Mouse (Mus musculus) right cerebral cortex, postnatal 14 days (tissue): ENCODE measurements at regions not wholly inside any gene's neighbourhood (a gene's known extent, or its start where the extent isn't known, plus 50 kb on each side); places are given as distances from the start of the nearest gene placed in this dataset.
A peak's percentile ranks its signal among the peaks of the same experiment; 100 is the strongest.

Experiments
- DNase-seq: peaks from one replicate; pipeline ENCODE4 v3.0.0; 2022

- DNase-seq, result no peak
These were observed 83.7 kb upstream of the Runx3 start for GRCm38 (mm10) chr4:135036764-135037163.

DNA sequence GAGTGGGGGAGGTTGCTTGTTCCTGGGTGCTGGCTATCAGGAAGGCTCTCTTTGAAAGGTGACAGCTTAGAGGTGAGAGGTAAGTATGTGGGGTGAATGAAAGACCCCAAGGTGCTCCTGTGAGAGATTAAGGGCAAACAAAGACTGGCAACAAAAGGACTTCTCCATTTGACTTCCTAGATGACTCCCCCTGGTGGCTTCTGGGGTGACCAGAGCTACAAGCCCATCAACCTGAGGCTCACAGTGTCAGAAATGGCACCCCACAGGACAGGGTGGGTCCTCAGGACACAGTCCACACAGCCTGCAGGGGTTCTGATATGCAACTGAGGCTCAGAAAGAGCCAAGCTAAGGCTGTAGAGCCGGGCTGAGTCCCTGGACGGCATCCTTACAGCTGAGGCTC is 81.2 kb upstream of the Runx3 start:
- DNase-seq, result no peak

DNA sequence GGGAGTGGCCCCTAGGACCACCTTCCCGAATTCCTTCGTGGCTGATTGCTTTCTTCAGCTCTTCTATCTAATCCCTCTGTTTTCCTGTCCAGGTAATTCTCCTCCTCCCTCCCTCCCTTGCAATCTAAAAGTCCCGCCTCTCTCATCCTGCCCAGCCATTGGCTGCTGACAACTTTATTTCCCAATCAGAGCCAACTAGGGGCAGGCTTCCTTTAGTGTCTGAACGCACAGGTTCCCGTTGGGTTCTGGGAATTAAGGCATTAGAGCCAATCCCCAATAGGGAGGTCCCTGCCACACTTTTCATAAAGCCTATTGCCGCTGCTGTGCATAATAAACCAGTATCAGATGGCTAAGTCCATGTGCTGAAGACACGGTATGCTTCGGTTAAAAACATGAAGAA is 78.5 kb upstream of the Runx3 start:
- DNase-seq, result no peak

GRCm38 (mm10) chr4:135042501-135042900 is 78.0 kb upstream of the Runx3 start:
- DNase-seq, result no peak

DNA sequence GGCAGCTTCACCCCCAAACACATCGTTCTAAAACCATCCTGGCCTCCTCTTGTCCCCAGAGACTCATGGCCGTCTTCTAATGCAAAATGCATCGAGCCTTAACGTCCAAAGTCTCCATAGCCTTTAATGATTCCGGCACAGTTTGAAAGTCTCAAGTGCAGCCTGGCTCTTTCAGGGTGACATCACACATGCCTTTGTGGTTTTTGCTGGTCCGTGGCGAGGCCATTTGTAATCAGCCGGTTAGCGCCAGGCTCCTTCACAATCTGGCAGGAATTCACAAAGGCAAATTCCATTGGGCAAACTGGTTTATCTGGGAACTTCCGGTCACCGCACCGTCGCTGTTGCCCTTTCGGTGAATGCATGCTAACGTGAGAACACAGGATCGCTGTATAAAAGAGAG is 75.4 kb upstream of the Runx3 start:
- no peak for DNase-seq

- DNase-seq, result no peak
These were observed 73.8 kb upstream of the Runx3 start for GRCm38 (mm10) chr4:135046619-135047018.

GRCm38 (mm10) chr4:135047251-135047650 is 73.2 kb upstream of the Runx3 start:
- no peak for DNase-seq

GRCm38 (mm10) chr4:135047771-135048170 is 72.7 kb upstream of the Runx3 start:
- DNase-seq, result no peak

DNA sequence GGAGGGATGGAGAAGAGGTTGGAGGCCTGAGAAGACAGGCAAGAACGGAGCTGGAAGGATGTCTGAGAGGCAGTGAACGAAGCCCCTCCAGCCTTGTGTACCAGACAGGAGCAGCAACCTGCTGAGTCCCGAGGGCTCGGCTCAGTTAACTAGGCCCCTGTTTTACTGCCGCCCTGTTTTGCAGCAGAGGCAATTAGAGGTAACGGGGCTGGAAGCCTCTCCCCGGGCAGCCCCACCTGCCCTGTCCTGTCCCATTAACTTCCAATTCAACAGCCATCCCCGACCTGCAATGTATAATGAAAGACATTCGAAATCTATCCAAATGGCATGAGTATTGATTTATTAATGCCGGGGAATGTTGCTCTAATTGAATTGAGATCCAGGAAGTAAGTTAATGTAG is 70.5 kb upstream of the Runx3 start:
- no peak for DNase-seq

DNA sequence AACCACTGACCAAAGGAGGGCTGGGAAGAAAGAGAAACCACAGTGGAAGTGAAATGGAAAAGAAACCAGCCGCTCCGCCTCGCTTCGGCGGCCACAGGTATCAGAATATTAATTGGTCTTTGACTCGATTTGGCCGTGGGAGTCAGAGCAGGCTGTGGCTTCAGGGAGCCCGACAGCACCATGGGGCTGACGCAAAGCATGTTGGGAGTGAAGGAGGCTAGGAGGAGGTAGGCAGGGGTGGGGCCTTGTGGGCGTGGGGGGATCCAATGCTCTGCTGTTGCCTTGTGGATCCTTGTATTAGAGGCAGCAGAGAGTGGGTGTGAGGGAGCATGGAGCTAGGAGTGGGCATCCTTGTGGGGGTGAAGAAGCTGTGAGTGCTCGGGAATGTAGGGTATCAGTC is 69.0 kb upstream of the Runx3 start:
- DNase-seq, result no peak

- no peak for DNase-seq
These were observed 66.9 kb upstream of the Runx3 start for GRCm38 (mm10) chr4:135053585-135053984.

- no peak for DNase-seq
These were observed 66.1 kb upstream of the Runx3 start for GRCm38 (mm10) chr4:135054353-135054752.

DNA sequence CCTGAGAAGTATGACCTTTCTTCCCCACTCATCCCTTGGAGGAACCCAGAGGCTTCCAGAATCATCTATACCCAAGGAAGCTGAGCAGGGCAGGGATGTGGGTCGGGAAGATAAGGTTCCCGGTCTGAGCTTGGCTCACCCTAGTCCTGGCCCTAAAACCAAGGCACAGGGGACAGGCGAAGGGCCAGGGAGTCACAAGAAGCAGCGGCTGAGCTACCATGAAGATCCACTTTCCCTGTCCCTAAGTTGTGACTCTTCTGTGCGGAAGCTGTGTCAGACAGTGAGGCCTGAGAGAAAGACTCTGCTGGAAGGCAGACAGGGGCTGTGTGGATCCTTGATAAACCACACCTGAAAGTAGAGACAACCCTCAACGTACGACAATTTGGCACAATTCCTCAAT is 64.1 kb upstream of the Runx3 start:
- no peak for DNase-seq

GRCm38 (mm10) chr4:135057286-135057685 is 63.2 kb upstream of the Runx3 start:
- no peak for DNase-seq

GRCm38 (mm10) chr4:135058895-135059294 is 61.6 kb upstream of the Runx3 start:
- DNase-seq, result no peak

DNA sequence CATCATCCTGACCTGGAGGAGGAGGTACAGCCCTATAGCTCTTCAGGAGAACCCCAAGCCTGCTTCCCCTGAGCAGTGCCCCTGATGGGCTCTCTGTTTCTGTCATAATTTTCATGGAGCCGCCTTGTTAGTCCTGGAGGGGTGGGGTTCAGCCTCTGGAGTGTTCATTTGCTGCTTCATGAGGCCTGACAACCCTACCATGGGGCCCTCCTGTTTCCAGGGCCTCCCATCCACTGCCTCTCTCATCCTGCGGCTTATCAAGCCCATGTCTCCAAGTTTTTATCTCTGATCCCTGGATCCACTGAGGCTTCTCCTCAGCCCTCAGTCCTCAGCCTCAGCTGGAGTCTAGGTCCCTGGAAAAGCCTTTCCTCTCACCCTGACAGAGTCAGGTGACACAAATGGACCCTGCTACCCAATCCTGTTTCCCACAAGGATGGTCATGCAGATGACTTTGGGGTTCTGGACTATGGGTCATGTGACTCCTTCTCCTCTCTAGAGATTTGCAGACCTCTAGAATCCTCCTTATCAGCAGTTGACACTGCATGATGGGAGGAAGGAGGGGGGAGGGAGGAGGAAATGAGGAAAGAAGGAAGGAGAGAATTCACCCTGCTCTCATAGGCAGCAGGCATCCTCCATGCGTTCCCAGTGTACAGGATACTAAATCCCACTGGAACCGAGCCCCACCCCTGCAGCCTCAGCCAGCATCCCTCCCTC is 59.3 kb upstream of the Runx3 start:
- DNase-seq, result no peak

DNA sequence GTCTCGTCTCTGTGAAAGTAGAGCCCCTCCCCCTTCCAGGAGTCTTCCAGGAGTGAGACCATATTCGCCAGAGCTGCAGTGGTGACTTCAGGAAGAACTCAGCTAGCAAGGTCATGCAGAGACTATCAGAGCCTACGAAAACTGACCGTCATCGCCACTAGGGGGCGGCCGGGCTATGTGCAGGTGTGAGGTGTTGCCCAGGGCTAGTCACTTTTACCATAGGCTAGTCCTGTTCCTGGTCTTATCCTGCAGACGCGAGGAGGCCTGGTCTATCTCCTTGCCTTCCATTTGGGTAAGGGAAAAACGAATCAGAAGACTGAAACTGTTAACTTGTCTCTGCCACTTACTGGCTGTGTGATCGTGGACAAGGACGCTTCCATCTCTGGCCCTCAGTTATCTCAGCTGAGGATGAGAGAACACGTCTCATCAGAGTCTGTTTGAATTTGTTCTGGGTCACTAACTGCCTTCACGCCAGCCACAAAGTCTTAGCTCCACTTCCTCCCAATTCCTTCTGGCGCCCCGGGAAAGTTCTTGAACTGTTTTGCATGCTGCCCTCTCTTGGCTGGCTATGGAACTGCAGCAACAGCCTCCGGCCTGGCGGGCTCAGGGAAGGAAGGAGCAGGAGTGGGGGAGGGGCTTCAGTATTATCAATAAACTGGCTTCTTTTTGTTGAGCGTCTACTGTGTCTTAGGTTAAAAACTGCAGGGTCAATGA is 53.5 kb upstream of the Runx3 start:
- DNase-seq, result peak; percentile 78

- DNase-seq, result no peak
These were observed 52.6 kb upstream of the Runx3 start for GRCm38 (mm10) chr4:135067805-135068204.

DNA sequence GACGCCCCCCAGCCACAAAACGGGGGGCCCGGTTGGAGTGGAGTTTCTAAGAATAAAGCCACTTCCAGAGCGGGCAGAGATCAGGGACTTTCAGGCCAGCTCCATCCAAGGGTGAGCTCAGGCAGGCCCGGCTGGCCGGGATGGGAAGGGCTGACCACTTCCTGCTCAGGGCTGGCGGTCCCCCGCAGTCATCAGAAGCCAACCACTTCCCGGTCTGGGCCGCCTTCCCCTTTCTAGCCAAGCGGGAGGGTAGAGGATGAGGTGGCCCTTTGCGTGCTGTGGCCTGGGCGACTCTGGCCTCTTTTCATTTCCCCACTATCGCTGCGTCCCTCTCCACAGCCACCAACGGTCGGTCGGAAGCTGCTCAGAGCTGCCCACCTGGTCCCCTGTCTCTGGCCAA is 50.6 kb upstream of the Runx3 start:
- peak; percentile 32 for DNase-seq
